Mouse (Mus musculus) embryo, embryonic 11.5 days (tissue): ENCODE measurements around the gene Gm17584.
"Not testable (repeated sequence)": the region's sequence is repeated elsewhere in the genome, so short reads cannot be mapped to it uniquely, and the experiment has no call there.

ENCODE experiments used
- DNase-seq: peaks from one replicate; pipeline ENCODE4 v3.0.0-alpha.2; 2012; ENCODE audit warnings: low read depth, low spot score

The Gm17584 gene

DNA sequence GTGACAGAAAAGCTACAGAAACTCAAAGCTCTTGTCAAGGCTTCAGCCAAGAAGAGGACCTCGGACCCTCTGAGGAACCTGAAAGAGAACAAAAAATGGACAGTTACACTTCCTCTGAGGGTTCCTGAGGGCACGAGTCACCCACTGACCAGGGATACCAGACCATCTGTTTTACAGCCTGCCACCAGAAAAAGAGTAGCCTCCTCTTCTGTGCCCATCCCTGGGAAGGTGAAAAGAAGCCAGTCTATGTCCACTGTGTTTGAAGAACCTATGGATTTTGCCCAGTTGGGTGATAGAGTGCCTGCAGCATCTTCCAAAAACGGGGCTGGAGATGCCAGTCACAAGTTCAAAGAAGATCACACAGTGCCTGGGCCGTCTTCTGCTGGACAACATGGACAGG, at the start of gene Gm17584:
Gene Gm17584, plus strand, starts transcription at position 301 of the 400 bp plus-strand sequence.
- not testable (repeated sequence) for DNase-seq
